Mouse (Mus musculus) limb, embryonic 11.5 days (tissue): ENCODE measurements around the gene Apopt1. TPM values are rescaled to one million over a fixed set of nuclear protein-coding genes. Genes with fewer than 3 reads are reported as not detected.

Experiments used
- ATAC-seq: fragments of 200-750 bp; cut with Nextera tagmentation; 2 replicates; pipeline ENCODE4 v1.8.0; 2017; ENCODE audit warnings: low read depth; ENCODE audit not compliant: insufficient number of reproducible peaks, low FRiP score, low TSS enrichment
- DNase-seq: peaks from one replicate; pipeline ENCODE4 v3.0.0-alpha.2; 2015; ENCODE audit warnings: low spot score
- H3K27ac ChIP-seq: fragments of 300-500 bp; sonication (generic); replicated peaks from 2 replicates; pipeline ENCODE4 v1.5.1; 2014; ENCODE audit warnings: low read depth, mild to moderate bottlenecking, low read length
- H3K27me3 ChIP-seq: fragments of 300-500 bp; sonication (generic); 2 replicates; pipeline ENCODE4 v1.6.1; 2014; ENCODE audit warnings: mild to moderate bottlenecking, low read length, mixed read lengths; ENCODE audit not compliant: control insufficient read depth, insufficient read depth
- H3K36me3 ChIP-seq: fragments of 300-500 bp; sonication (generic); 2 replicates; pipeline ENCODE4 v1.6.1; 2014; ENCODE audit warnings: mild to moderate bottlenecking, low read length, moderate library complexity, mixed read lengths; ENCODE audit not compliant: control insufficient read depth, insufficient read depth
- H3K4me1 ChIP-seq: fragments of 300-500 bp; sonication (generic); 2 replicates; pipeline ENCODE4 v1.6.1; 2014; ENCODE audit warnings: low read length, mixed read lengths; ENCODE audit not compliant: control insufficient read depth, insufficient read depth
- H3K4me2 ChIP-seq: fragments of 300-500 bp; sonication (generic); 2 replicates; pipeline ENCODE4 v1.6.1; 2014; ENCODE audit warnings: low read depth, mild to moderate bottlenecking, moderate library complexity; ENCODE audit not compliant: severe bottlenecking
- H3K4me3 ChIP-seq: fragments of 300-500 bp; sonication (generic); 2 replicates; pipeline ENCODE4 v1.5.1; 2014; ENCODE audit warnings: low read depth, low read length
- H3K9ac ChIP-seq: fragments of 300-500 bp; sonication (generic); 2 replicates; pipeline ENCODE4 v1.6.1; 2014; ENCODE audit warnings: mild to moderate bottlenecking, low read length
- H3K9me3 ChIP-seq: fragments of 300-500 bp; sonication (generic); 2 replicates; pipeline ENCODE4 v1.6.1; 2016; ENCODE audit warnings: low read length; ENCODE audit not compliant: control insufficient read depth
- WGBS: fragments of 180-500 bp; shearing (Covaris S2); extraction: QIAGEN DNeasy Blood & Tissue Kit; methylation state at CpG from one replicate; pipeline ENCODE4 v1.1.7; 2014; 5-methylcytosine and 5-hydroxymethylcytosine counted together
- polyA plus RNA-seq: library from polyadenylated mRNA; unstranded; fragments of >200 nt; fragmentation: Nextera tagmentation; extraction: Ambion mirVana; gene quantifications from 2 replicates; pipeline ENCODE4 v1.2.1, GENCODE M21; 2014

Apopt1 gene
- polyA plus RNA-seq, 1 experiment from 2014 or later, result 55.1 TPM

DNA sequence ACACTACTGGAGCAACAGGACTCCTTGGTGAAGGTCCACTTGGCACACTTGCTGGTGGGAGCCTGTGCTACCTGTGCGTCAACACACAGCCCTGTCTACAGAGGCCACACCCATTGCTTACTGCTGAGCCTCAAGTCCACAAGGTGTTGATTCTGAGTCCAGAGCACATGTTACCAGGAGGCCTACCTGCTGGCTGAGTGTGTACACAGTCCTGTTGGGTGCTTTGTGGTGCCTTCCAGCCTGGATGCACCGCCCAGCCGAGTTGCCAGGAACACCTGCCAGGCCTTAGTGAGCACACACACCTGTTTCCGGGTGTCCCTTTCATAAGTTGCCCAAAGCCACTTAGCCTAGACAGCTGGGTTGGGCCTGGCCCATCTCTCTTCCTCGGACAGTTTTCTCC is 90.5 kb downstream of the Apopt1 start:
- Histone ChIP-seq H3K4me1 (no peaks in the 10 kb centered on the region), H3K9ac (no peak overlapping the region), H3K27me3 (no peaks in the 10 kb centered on the region), H3K36me3 (peaks cover 28% of the 10 kb centered on the region), H3K27ac (no peak overlapping the region), H3K4me2 (no peak overlapping the region), H3K4me3 (no peak overlapping the region), H3K9me3 (no peaks in the 10 kb centered on the region)
- ATAC-seq, result no peak
- 86% methylated on average over 5 of the region's 5 CpGs for WGBS
- DNase-seq, result no peak

Other genes starting within 250 kb of the Apopt1 start
- 11.4 and 13.8 TPM in 2 replicates for gene Gm266, start 227.4 kb upstream of the Apopt1 start, polyA plus RNA-seq
- gene Eif5, start 175.2 kb upstream of the Apopt1 start, polyA plus RNA-seq, result 666 and 690 TPM in 2 replicates
- gene Mark3, start 138.7 kb upstream of the Apopt1 start, polyA plus RNA-seq, result 65.4 and 65.7 TPM in 2 replicates
- 76.4 and 84.4 TPM in 2 replicates for gene Ckb, start 40.9 kb upstream of the Apopt1 start, polyA plus RNA-seq
- gene Trmt61a, start 35.2 kb upstream of the Apopt1 start, polyA plus RNA-seq, result 6.3 and 7.4 TPM in 2 replicates
- 56.8 and 58.2 TPM in 2 replicates for gene Bag5, start within 50 bp of the Apopt1 start, polyA plus RNA-seq
- gene Klc1, start 45.6 kb downstream of the Apopt1 start, polyA plus RNA-seq, result 95.5 and 103 TPM in 2 replicates
- 22.7 and 26.0 TPM in 2 replicates for gene Xrcc3, start 100.6 kb downstream of the Apopt1 start, polyA plus RNA-seq
- 78.6 and 79.7 TPM in 2 replicates for gene Zfyve21, start 100.9 kb downstream of the Apopt1 start, polyA plus RNA-seq
- 6.5 and 6.6 TPM in 2 replicates for gene Ppp1r13b, start 194.8 kb downstream of the Apopt1 start, polyA plus RNA-seq